Mouse (Mus musculus) layer of hippocampus, adult 18-20 months (tissue): ENCODE data around the gene Bmf. TPM values are rescaled to one million over a fixed set of nuclear protein-coding genes. Genes with fewer than 3 reads are reported as not detected.

Experiments used
- DNase-seq, 2 experiments: peaks; one replicate each; pipeline ENCODE4 v3.0.0; 2022; ENCODE audit warnings: low spot score in 2 of 2
- long read RNA-seq: library from polyadenylated mRNA; stranded (forward); transcript quantifications from one replicate; pipeline ENCODE4 v2.0.0, GENCODE M21; 2021
- total RNA-seq, 2 experiments: library from RNA; stranded (reverse); gene quantifications; 2 replicates each; pipeline ENCODE4 v1.2.3; 2021

The Bmf gene
- total RNA-seq = 1 to 10 TPM; 1.2 to 2.8 TPM
- long read RNA-seq = 0 reads

- peak; percentile 87 to 95 for DNase-seq
These were observed at the start of gene Bmf for GRCm38 (mm10) chr2:118549507-118550473. Bmf (minus strand) TSS chr2:118549687.

- DNase-seq = no peak
These were observed 49.6 kb upstream of the Bmf start for GRCm38 (mm10) chr2:118599087-118599486.

- DNase-seq = peak; percentile 85 to 93
These were observed 48.4 kb upstream of the Bmf start, which contains the start of gene Bub1b for GRCm38 (mm10) chr2:118597673-118598568. Bub1b (plus strand) TSS chr2:118598211.

GRCm38 (mm10) chr2:118591083-118591482 lies 41.6 kb upstream of the Bmf start:
- DNase-seq = no peak

GRCm38 (mm10) chr2:118587686-118588085 lies 38.2 kb upstream of the Bmf start:
- DNase-seq = no peak

- DNase-seq = no peak
These were observed 36.5 kb upstream of the Bmf start for GRCm38 (mm10) chr2:118586013-118586412.

- DNase-seq = no peak
These were observed 23.6 kb upstream of the Bmf start for GRCm38 (mm10) chr2:118573135-118573534.

- no peak for DNase-seq
These were observed 22.8 kb upstream of the Bmf start for GRCm38 (mm10) chr2:118572183-118572836.

- no peak for DNase-seq
These were observed 21.5 kb upstream of the Bmf start for GRCm38 (mm10) chr2:118570939-118571338.

GRCm38 (mm10) chr2:118567179-118567578 lies 17.7 kb upstream of the Bmf start:
- DNase-seq = no peak

GRCm38 (mm10) chr2:118562431-118562830 lies 12.9 kb upstream of the Bmf start:
- no peak for DNase-seq

- DNase-seq = no peak
These were observed 12.5 kb upstream of the Bmf start for GRCm38 (mm10) chr2:118562015-118562414.

GRCm38 (mm10) chr2:118558426-118558825 lies 8.9 kb upstream of the Bmf start:
- DNase-seq = no peak

- DNase-seq = peak in 1 of 2 experiments; percentile 81
These were observed 5.0 kb upstream of the Bmf start for GRCm38 (mm10) chr2:118554356-118554990.

GRCm38 (mm10) chr2:118551606-118552005 lies 2.1 kb upstream of the Bmf start:
- DNase-seq = no peak

GRCm38 (mm10) chr2:118548421-118549221 lies 866 bp downstream of the Bmf start:
- DNase-seq = no peak

- DNase-seq = no peak
These were observed 1.9 kb downstream of the Bmf start for GRCm38 (mm10) chr2:118547541-118548016.

GRCm38 (mm10) chr2:118546798-118547165 lies 2.7 kb downstream of the Bmf start:
- DNase-seq = no peak

- no peak for DNase-seq
These were observed 3.2 kb downstream of the Bmf start for GRCm38 (mm10) chr2:118546104-118546797.
